Mouse (Mus musculus): ENCODE results near the gene Cxcr4.
"Not testable (repeated sequence)": the region's sequence is repeated elsewhere in the genome, so short reads cannot be mapped to it uniquely, and the experiment has no call there.

Gene Cxcr4

GRCm38 (mm10) chr1:128597209-128597782, 5.2 kb upstream of the Cxcr4 start:
- no peak for DNase-seq (ENCODE audit: low read depth)

- no peak for DNase-seq (ENCODE audit: low read depth)
Observed at GRCm38 (mm10) chr1:128595528-128595927, 3.4 kb upstream of the Cxcr4 start.

- DNase-seq (ENCODE audit: low read depth), result no peak
Observed at GRCm38 (mm10) chr1:128595105-128595420, 3.0 kb upstream of the Cxcr4 start.

- DNase-seq (ENCODE audit: low read depth), result peak; percentile 6
Observed at GRCm38 (mm10) chr1:128594353-128595104, 2.4 kb upstream of the Cxcr4 start.

- peak; percentile 69 for DNase-seq (ENCODE audit: low read depth)
Observed at GRCm38 (mm10) chr1:128592961-128593501, 938 bp upstream of the Cxcr4 start.

GRCm38 (mm10) chr1:128591721-128592210, 327 bp downstream of the Cxcr4 start:
- no peak for DNase-seq (ENCODE audit: low read depth)

- DNase-seq (ENCODE audit: low read depth), result peak; percentile 91
Observed at GRCm38 (mm10) chr1:128590816-128591720, 1.0 kb downstream of the Cxcr4 start.

GRCm38 (mm10) chr1:128590011-128590410, 2.1 kb downstream of the Cxcr4 start:
- DNase-seq (ENCODE audit: low read depth), result peak; percentile 56

GRCm38 (mm10) chr1:128589488-128589887, 2.6 kb downstream of the Cxcr4 start:
- DNase-seq (ENCODE audit: low read depth), result no peak

- DNase-seq (ENCODE audit: low read depth), result no peak
Observed at GRCm38 (mm10) chr1:128588337-128588736, 3.8 kb downstream of the Cxcr4 start.

- no peak for DNase-seq (ENCODE audit: low read depth)
Observed at GRCm38 (mm10) chr1:128586928-128587780, 4.9 kb downstream of the Cxcr4 start.

GRCm38 (mm10) chr1:128586162-128586927, 5.7 kb downstream of the Cxcr4 start:
- DNase-seq (ENCODE audit: low read depth), result no peak

- no peak for DNase-seq (ENCODE audit: low read depth)
Observed at GRCm38 (mm10) chr1:128585396-128586161, 6.5 kb downstream of the Cxcr4 start.

- not testable (repeated sequence) for DNase-seq (ENCODE audit: low read depth)
Observed at GRCm38 (mm10) chr1:128584716-128585115, 7.4 kb downstream of the Cxcr4 start.

GRCm38 (mm10) chr1:128583279-128583872, 8.7 kb downstream of the Cxcr4 start:
- DNase-seq (ENCODE audit: low read depth), result no peak

- DNase-seq (ENCODE audit: low read depth), result no peak
Observed at GRCm38 (mm10) chr1:128580321-128580720, 11.8 kb downstream of the Cxcr4 start.

GRCm38 (mm10) chr1:128578454-128578853, 13.6 kb downstream of the Cxcr4 start:
- DNase-seq (ENCODE audit: low read depth), result no peak

GRCm38 (mm10) chr1:128575096-128575495, 17.0 kb downstream of the Cxcr4 start:
- DNase-seq (ENCODE audit: low read depth), result no peak

- no peak for DNase-seq (ENCODE audit: low read depth)
Observed at GRCm38 (mm10) chr1:128571033-128571432, 21.1 kb downstream of the Cxcr4 start.

All from induced T-regulatory cell, adult 2 months (primary cell).